Mouse (Mus musculus) G1E (cell line): ENCODE measurements around the gene Shroom3.

Source experiments
- CTCF ChIP-seq: IDR thresholded peaks from 2 replicates; pipeline ENCODE4 v1.5.1; 2012; ENCODE audit warnings: low read depth, low read length, inconsistent platforms, mixed read lengths
- GATA1 ChIP-seq: IDR thresholded peaks from 2 replicates; pipeline ENCODE4 v1.6.1; 2012; ENCODE audit warnings: borderline replicate concordance, low read length, inconsistent platforms, mixed read lengths
- TAL1 ChIP-seq: conservative IDR thresholded peaks from 2 replicates; pipeline ENCODE4 v1.6.1; 2012; ENCODE audit warnings: low read depth, low read length, inconsistent platforms, mixed read lengths

DNA sequence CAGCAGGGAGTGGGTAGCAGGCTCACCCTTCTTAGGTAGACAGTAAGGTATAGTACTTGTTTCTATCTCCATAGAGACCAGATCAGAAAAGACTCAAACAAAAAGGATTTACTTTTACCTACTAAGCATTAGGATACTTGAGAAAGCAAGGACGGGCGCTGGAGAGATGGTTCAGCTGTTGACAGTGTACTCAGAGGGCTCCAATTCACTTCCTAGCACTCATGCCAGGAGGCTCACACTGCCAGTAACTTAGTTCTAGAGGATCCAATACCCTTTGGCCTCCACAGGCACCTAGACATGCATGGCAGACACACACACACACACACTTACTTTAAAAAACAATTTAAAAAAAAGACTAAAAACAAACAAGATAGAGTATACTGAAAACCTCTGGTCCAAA is 189.8 kb downstream of the Shroom3 start:
- TF ChIP-seq CTCF (no peak), GATA1 (no peak), TAL1 (no peak)
